Mouse (Mus musculus) lung, adult 2 months (tissue): ENCODE data around the gene Myod1. TPM values are rescaled to one million over a fixed set of nuclear protein-coding genes. Genes with fewer than 3 reads are reported as not detected.
A peak's percentile ranks its signal among the peaks of the same experiment; 100 is the strongest.

Source experiments
- DNase-seq: peaks from one replicate; pipeline ENCODE4 v3.0.0; 2022
- H3K4me1 ChIP-seq: fragments of 200-500 bp; 2 replicates; pipeline ENCODE4 v1.6.1; 2011; ENCODE audit warnings: low read length; ENCODE audit not compliant: control insufficient read depth, insufficient read depth
- H3K4me3 ChIP-seq: fragments of 200-500 bp; replicated peaks from 2 replicates; pipeline ENCODE3; 2011; ENCODE audit warnings: low read depth, mild to moderate bottlenecking, control low read depth, low read length; ENCODE audit errors: extremely low read depth
- CTCF ChIP-seq: fragments of 200-500 bp; IDR thresholded peaks from 2 replicates; pipeline ENCODE4 v1.5.1; 2011; ENCODE audit warnings: mild to moderate bottlenecking, low read length, control low read depth; ENCODE audit not compliant: insufficient read depth
- POLR2A ChIP-seq: fragments of 200-500 bp; IDR thresholded peaks from 2 replicates; pipeline ENCODE4 v1.6.1; 2011; ENCODE audit warnings: low read depth, mild to moderate bottlenecking, control low read depth, low read length, borderline replicate concordance; ENCODE audit errors: extremely low read depth
- WGBS: fragments of 180-500 bp; shearing (Covaris S2); methylation state at CpG from one replicate; pipeline ENCODE4 v1.1.7; 2018; 5-methylcytosine and 5-hydroxymethylcytosine counted together
- polyA plus RNA-seq: library from polyadenylated mRNA; depleted of rRNA; stranded (reverse); fragments of >200 nt; gene quantifications from 2 replicates; pipeline ENCODE4 v1.2.3, GENCODE M21; 2012

Gene Myod1
- polyA plus RNA-seq, 1 experiment, result 1.1 TPM

- WGBS, result 74% methylated on average over 5 of the region's 5 CpGs
- no peak for TF ChIP-seq POLR2A
- TF ChIP-seq CTCF, result no peak
- DNase-seq, result no peak
- H3K4me1 ChIP-seq, result no peaks in the 10 kb centered on the region
- H3K4me3 ChIP-seq, result no peak overlapping the region
These were observed 36.5 kb downstream of the Myod1 start for GRCm38 (mm10) chr7:46412823-46413222.

GRCm38 (mm10) chr7:46413959-46414725 is 37.9 kb downstream of the Myod1 start:
- TF ChIP-seq CTCF (no peak), POLR2A (no peak)
- DNase-seq, result no peak
- WGBS, result 61% methylated on average over 6 of the region's 6 CpGs

GRCm38 (mm10) chr7:46415818-46416425 is 39.6 kb downstream of the Myod1 start:
- Histone ChIP-seq H3K4me1 (no peaks in the 10 kb centered on the region), H3K4me3 (no peak overlapping the region)
- DNase-seq, result no peak
- TF ChIP-seq POLR2A, result no peak
- no peak for TF ChIP-seq CTCF
- WGBS, result 74% methylated on average over 14 of the region's 14 CpGs

More at GRCm38 (mm10) chr7:46413959-46414725, 37.9 kb downstream of the Myod1 start:
- no peaks in the 10 kb centered on the region for H3K4me1 ChIP-seq
- no peak overlapping the region for H3K4me3 ChIP-seq

GRCm38 (mm10) chr7:46417467-46417866 is 41.2 kb downstream of the Myod1 start:
- 63% methylated on average over 7 of the region's 7 CpGs for WGBS
- no peak for TF ChIP-seq CTCF
- no peak for TF ChIP-seq POLR2A
- DNase-seq, result no peak
- Histone ChIP-seq H3K4me1 (no peaks in the 10 kb centered on the region), H3K4me3 (no peak overlapping the region)

GRCm38 (mm10) chr7:46418102-46418622 is 41.9 kb downstream of the Myod1 start:
- Histone ChIP-seq H3K4me1 (no peaks in the 10 kb centered on the region), H3K4me3 (no peak overlapping the region)
- WGBS, result 71% methylated on average over 16 of the region's 16 CpGs
- no peak for TF ChIP-seq CTCF
- no peak for DNase-seq

GRCm38 (mm10) chr7:46421535-46421934 is 45.3 kb downstream of the Myod1 start:
- TF ChIP-seq CTCF (no peak), POLR2A (no peak)
- no peaks in the 10 kb centered on the region for H3K4me1 ChIP-seq
- WGBS, result 35% methylated on average over 5 of the region's 5 CpGs

GRCm38 (mm10) chr7:46422052-46422763 is 45.9 kb downstream of the Myod1 start:
- no peak overlapping the region for H3K4me3 ChIP-seq

More at GRCm38 (mm10) chr7:46421535-46421934, 45.3 kb downstream of the Myod1 start:
- H3K4me3 ChIP-seq, result no peak overlapping the region
- DNase-seq, result no peak

GRCm38 (mm10) chr7:46422764-46423412 is 46.6 kb downstream of the Myod1 start:
- 59% methylated on average over 18 of the region's 18 CpGs for WGBS
- DNase-seq, result peak; percentile 28
- TF ChIP-seq CTCF (peak; percentile 39; the same call in 1 of the 2 replicates), POLR2A (no peak)
- Histone ChIP-seq H3K4me3 (no peak overlapping the region), H3K4me1 (no peaks in the 10 kb centered on the region)

More at GRCm38 (mm10) chr7:46422052-46422763, 45.9 kb downstream of the Myod1 start:
- WGBS, result 79% methylated on average over 8 of the region's 8 CpGs
- DNase-seq, result no peak
- TF ChIP-seq POLR2A, result no peak
- no peak for TF ChIP-seq CTCF
- H3K4me1 ChIP-seq, result no peaks in the 10 kb centered on the region

- Histone ChIP-seq H3K4me3 (no peak overlapping the region), H3K4me1 (no peaks in the 10 kb centered on the region)
- no peak for TF ChIP-seq CTCF
- TF ChIP-seq POLR2A, result no peak
- WGBS, result 58% methylated on average over 3 of the region's 3 CpGs
- no peak for DNase-seq
These were observed 47.7 kb downstream of the Myod1 start for GRCm38 (mm10) chr7:46423951-46424350.
